Mouse (Mus musculus) T-cell, adult 2 months (primary cell): ENCODE measurements around the gene Bmpr1b.

Experiments
- DNase-seq: peaks from one replicate; pipeline ENCODE4 v3.0.0; 2022; ENCODE audit warnings: low spot score

Bmpr1b gene

DNA sequence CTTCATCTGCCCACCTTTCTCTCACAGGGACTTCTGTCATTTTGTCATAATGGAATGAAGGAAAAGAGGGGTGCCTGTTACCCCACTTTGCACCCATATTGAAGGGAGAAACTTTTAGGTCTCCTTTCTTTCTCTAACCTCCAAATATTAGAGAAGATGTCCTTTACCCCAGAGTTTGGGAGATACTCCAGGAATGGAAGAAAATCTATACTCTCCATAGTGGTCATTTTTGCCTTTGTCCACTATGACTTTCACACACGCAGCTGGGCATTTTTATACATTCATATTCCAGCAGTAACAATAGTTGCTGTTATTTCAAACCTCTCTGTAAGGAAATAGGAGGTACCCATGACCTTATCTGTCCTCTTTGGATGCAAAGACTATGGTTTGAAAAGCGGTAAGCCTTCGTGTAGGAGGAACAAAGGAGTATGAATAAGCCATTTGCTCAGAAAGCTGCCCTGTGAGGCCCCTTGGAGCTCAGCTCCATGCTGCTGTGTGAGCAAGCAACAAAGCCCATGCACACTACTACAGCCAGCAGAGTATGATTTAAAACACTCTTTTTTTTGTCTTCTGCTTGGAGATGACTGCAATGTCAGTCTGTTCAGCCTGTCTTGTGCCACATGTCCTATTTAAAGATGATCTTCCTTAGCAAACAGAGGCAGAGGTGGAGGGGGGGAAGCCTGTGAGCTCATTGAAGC, 350.5 kb downstream of the Bmpr1b start:
- no peak for DNase-seq

DNA sequence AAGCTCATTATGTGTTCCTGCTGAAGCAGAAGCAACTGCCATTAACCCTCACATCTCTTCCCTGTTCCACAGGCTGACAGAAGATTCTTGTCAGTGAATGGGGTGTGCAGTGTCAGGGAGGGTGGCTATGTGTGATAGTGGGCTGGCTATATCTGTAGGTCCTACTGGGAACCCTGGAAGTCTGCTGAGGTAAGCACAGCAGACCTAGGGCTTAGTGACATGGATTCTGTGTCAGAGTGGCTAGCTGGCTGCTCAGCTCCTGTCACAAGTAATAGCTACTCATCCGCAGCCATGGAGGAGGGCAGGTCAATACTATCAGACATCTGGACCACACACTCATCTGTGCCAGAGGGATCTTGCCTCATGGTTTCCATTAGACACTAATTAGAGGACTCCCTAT, 354.4 kb downstream of the Bmpr1b start:
- DNase-seq, result no peak

- no peak for DNase-seq
These were observed 357.9 kb downstream of the Bmpr1b start for GRCm38 (mm10) chr3:141811348-141811747.

DNA sequence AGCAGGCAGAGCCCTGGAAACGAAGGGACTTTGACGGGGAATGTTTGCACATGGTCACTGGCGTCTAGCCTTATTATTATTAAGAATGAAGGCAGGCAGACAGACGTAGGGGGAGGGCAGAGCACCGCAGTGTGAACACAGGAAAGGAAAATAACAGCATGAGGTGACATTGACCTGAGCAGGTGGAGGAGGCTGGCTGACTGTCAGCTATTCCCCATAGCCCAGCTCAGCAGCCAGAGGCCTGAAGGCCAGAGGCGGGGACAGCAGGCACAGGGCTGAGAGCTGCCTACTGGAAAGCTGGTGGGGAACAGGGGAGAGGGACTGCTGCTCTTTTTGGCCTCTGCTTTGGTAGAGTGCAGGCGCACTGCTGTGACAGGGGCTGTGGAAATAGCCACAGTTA, 358.3 kb downstream of the Bmpr1b start:
- no peak for DNase-seq

DNA sequence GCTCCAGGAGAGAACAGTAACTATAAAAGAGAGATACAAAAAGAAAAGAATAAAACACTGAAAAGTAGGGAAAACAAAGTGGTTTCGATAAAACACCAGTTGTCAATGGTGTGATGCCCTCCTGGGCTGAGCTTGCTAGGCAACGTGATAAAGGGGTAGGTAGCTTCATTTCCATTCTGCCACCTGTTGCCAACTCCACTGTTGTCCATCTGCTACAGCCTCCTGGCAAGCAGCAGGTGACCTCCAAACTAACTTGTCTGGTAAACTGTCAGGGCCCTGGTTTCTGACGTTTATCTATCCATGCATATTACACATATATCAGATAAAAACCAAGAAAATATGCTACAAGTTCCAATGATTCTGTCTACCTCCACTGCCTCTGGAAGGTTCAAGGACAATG, 359.6 kb downstream of the Bmpr1b start:
- DNase-seq, result no peak

DNA sequence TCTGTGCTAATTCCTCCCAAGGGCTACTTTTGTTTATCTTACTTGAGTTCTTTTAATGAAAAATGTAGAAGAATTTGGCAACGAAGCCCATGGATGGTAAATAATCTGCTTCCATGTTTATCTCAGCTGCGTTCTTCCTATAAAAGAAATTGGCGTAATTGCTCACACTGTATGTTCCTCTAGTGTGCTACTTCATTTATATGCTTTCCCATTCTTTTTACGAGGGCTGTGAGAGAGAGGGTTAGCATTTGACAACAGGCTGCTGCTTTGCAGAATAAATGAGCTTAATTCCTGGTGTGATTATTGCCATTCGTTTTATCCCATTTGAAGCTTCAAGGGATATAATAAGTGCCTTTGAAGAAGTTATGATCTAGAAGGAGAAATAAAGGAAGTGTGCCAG, 365.1 kb downstream of the Bmpr1b start:
- DNase-seq, result no peak

DNA sequence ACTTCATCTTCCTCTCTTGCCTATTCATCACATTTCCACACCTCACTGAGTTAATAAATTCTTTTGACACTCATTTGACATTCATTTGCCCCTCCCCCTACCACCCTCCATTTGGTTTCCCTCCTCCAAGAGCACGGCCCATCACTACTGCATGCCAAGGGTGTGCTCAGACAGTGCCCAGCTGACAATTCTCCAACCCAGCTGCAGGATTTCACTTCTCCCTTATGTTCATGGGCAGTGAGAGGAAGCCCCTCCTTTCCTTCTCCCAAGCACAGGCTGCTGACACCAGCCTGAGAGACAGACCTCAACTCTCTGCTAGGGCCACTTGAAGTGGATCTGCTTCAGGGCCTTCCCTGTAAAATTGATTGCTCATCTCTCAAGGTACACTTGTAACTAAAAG, 371.4 kb downstream of the Bmpr1b start:
- no peak for DNase-seq

- DNase-seq, result no peak
These were observed 371.9 kb downstream of the Bmpr1b start for GRCm38 (mm10) chr3:141797372-141797771.

GRCm38 (mm10) chr3:141794371-141794770, 374.9 kb downstream of the Bmpr1b start:
- DNase-seq, result no peak

DNA sequence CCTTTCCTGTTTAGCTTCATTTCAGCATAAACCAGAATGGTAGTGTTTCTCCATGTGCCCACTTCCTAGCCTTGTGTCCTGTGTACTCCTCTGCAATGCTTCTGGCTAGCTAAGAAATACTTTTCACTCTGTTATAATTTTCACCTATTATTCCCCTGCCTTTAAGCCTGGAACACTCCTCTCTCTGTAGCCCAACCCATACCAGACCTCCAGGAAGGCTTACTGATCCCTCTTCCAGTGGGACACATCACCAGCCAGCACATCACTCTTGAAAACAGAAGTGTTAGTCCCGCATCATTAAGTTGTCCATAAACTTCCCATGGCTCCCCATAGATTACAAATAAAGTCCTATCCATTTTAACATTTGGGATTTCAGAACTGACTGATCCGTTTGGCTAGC, 375.5 kb downstream of the Bmpr1b start:
- no peak for DNase-seq

DNA sequence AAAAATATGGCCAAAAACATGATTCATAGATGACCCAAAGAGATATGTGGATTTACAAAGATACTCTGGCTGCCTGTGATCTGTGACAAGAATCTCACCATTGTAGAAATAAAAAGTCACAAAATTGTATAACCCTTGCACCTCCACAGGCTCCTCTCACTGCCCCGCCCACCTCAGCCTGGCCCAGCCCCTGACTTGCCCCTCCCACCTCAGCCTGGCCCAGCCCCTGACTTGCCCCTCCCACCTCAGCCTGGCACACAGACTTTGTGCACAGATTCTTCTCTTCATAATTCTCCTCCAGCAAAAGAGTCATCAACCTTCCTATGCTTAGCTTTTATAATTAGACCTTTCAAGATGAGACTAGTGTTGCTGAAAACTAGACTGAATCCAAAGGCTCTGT, 377.1 kb downstream of the Bmpr1b start:
- no peak for DNase-seq

GRCm38 (mm10) chr3:141791026-141791780, 378.0 kb downstream of the Bmpr1b start:
- DNase-seq, result no peak
